Mouse (Mus musculus) MEL (cell line): ENCODE measurements at regions not wholly inside any gene's neighbourhood (a gene's known extent, or its start where the extent isn't known, plus 50 kb on each side); places are given as distances from the start of the nearest gene placed in this dataset.

Experiments used
- DNase-seq: peaks from one replicate; pipeline ENCODE4 v3.0.0; 2011; ENCODE audit warnings: low read depth, low spot score
- H3K27ac ChIP-seq: 2 replicates; pipeline ENCODE4 v1.5.1; 2012; ENCODE audit warnings: low read depth, mild to moderate bottlenecking, control low read depth, low read length, moderate library complexity; ENCODE audit not compliant: control insufficient read depth
- H3K27me3 ChIP-seq, 2 experiments: fragments of 150-350 bp in 1 of 2; sonication (generic) in 1 of 2; 2 replicates each; pipeline ENCODE4 v1.6.1; 2012; ENCODE audit warnings: low read length in 2 of 2, mild to moderate bottlenecking in 2 of 2, improper control_type of control experiment in 1 of 2, moderate library complexity in 1 of 2; ENCODE audit not compliant: insufficient read depth in 2 of 2, control insufficient read depth in 1 of 2
- H3K36me3 ChIP-seq, 2 experiments: 2 replicates each; pipeline ENCODE4 v1.6.1; 2012 to 2014; ENCODE audit warnings: low read length in 2 of 2, improper control_type of control experiment in 1 of 2, inconsistent platforms in 1 of 2, mild to moderate bottlenecking in 1 of 2; ENCODE audit not compliant: insufficient read depth in 2 of 2, control insufficient read depth in 1 of 2
- H3K4me1 ChIP-seq, 2 experiments: fragments of 150-350 bp in 1 of 2; sonication (generic) in 1 of 2; 2 replicates each; pipeline ENCODE4 v1.6.1; 2012; ENCODE audit warnings: low read length in 2 of 2, improper control_type of control experiment in 1 of 2, mild to moderate bottlenecking in 1 of 2; ENCODE audit not compliant: insufficient read depth in 2 of 2, control insufficient read depth in 1 of 2
- H3K4me3 ChIP-seq, 2 experiments: fragments of 150-350 bp in 1 of 2; sonication (generic) in 1 of 2; 2 replicates each; pipeline ENCODE4 v1.5.1; 2012; ENCODE audit warnings: low read depth in 2 of 2, low read length in 2 of 2, mild to moderate bottlenecking in 2 of 2, moderate library complexity in 2 of 2, control low read depth in 1 of 2, improper control_type of control experiment in 1 of 2; ENCODE audit not compliant: control insufficient read depth in 1 of 2, insufficient read depth in 1 of 2
- H3K79me2 ChIP-seq: 2 replicates; pipeline ENCODE4 v1.6.1; 2012; ENCODE audit warnings: mild to moderate bottlenecking, low read length, moderate library complexity; ENCODE audit not compliant: control insufficient read depth, poor library complexity, insufficient read depth
- H3K9ac ChIP-seq: 2 replicates; pipeline ENCODE4 v1.6.1; 2012; ENCODE audit warnings: low read depth, mild to moderate bottlenecking, control low read depth, low read length, moderate library complexity; ENCODE audit not compliant: control insufficient read depth, poor library complexity, severe bottlenecking
- H3K9me3 ChIP-seq: fragments of 150-350 bp; sonication (generic); replicated peaks from 2 replicates; pipeline ENCODE4 v1.6.1; 2012; ENCODE audit warnings: mild to moderate bottlenecking, low read length, improper control_type of control experiment, moderate library complexity; ENCODE audit not compliant: insufficient read depth
- CHD1 ChIP-seq: IDR thresholded peaks from 2 replicates; pipeline ENCODE4 v1.6.1; 2012; ENCODE audit warnings: low read depth, mild to moderate bottlenecking, inconsistent platforms, low read length, improper control_type of control experiment
- CTCF ChIP-seq, 3 experiments: IDR thresholded peaks in 2 of 3; conservative IDR thresholded peaks in 1 of 3; 2 replicates each; pipeline ENCODE4 v1.5.1; 2011 to 2012; ENCODE audit warnings: low read length in 3 of 3, low read depth in 2 of 3, mild to moderate bottlenecking in 2 of 3, improper control_type of control experiment in 1 of 3, inconsistent platforms in 1 of 3, mixed read lengths in 1 of 3, moderate library complexity in 1 of 3; ENCODE audit not compliant: control insufficient read depth in 1 of 3, insufficient read depth in 1 of 3, poor library complexity in 1 of 3, severe bottlenecking in 1 of 3
- EP300 ChIP-seq, 2 experiments: IDR thresholded peaks; 2 replicates each; pipeline ENCODE4 v1.6.1; 2011; ENCODE audit warnings: improper control_type of control experiment in 2 of 2, low read length in 2 of 2, low read depth in 1 of 2, mild to moderate bottlenecking in 1 of 2
- MAZ ChIP-seq: IDR thresholded peaks from 2 replicates; pipeline ENCODE4 v1.6.1; 2012; ENCODE audit warnings: low read depth, mild to moderate bottlenecking, inconsistent platforms, low read length, improper control_type of control experiment
- MYB ChIP-seq: IDR thresholded peaks from 2 replicates; pipeline ENCODE4 v1.6.1; 2011; ENCODE audit warnings: mild to moderate bottlenecking, low read depth, low read length, improper control_type of control experiment
- RAD21 ChIP-seq: IDR thresholded peaks from 2 replicates; pipeline ENCODE4 v1.6.1; 2011; ENCODE audit warnings: mild to moderate bottlenecking, low read depth, low read length, improper control_type of control experiment
- SIN3A ChIP-seq: IDR thresholded peaks from 2 replicates; pipeline ENCODE4 v1.6.1; 2012; ENCODE audit warnings: low read length, improper control_type of control experiment, inconsistent platforms
- SMC3 ChIP-seq: IDR thresholded peaks from 2 replicates; pipeline ENCODE4 v1.6.1; 2011; ENCODE audit warnings: low read depth, low read length, improper control_type of control experiment
- USF1 ChIP-seq: IDR thresholded peaks from 2 replicates; pipeline ENCODE4 v1.6.1; 2014; ENCODE audit warnings: low read depth, mild to moderate bottlenecking, inconsistent platforms, low read length, improper control_type of control experiment, moderate library complexity
- ZC3H11A ChIP-seq: IDR thresholded peaks from 2 replicates; pipeline ENCODE4 v1.6.1; 2012; ENCODE audit warnings: low read depth, mild to moderate bottlenecking, inconsistent platforms, low read length, improper control_type of control experiment
- ZKSCAN1 ChIP-seq: IDR thresholded peaks from 2 replicates; pipeline ENCODE4 v1.6.1; 2012; ENCODE audit warnings: low read depth, mild to moderate bottlenecking, inconsistent platforms, low read length, improper control_type of control experiment, moderate library complexity
- ZMIZ1 ChIP-seq: IDR thresholded peaks from 2 replicates; pipeline ENCODE4 v1.6.1; 2012; ENCODE audit warnings: low read depth, mild to moderate bottlenecking, inconsistent platforms, low read length, improper control_type of control experiment, moderate library complexity
- ZNF384 ChIP-seq: IDR thresholded peaks from 2 replicates; pipeline ENCODE4 v1.6.1; 2012; ENCODE audit warnings: low read depth, mild to moderate bottlenecking, inconsistent platforms, low read length, improper control_type of control experiment

GRCm38 (mm10) chr2:83332770-83333157 is 311.5 kb upstream of the Zc3h15 start:
- H3K36me3 ChIP-seq, result no peaks in the 10 kb centered on the region
- no peak for DNase-seq
- no peak overlapping the region for H3K9ac ChIP-seq
- TF ChIP-seq RAD21, result peak; percentile 26
- no peak for TF ChIP-seq ZNF384
- no peak for TF ChIP-seq ZKSCAN1
- TF ChIP-seq CTCF (IDR thresholded peaks at IDR 0.05 in 2 of 3, conservative IDR thresholded peaks at IDR 0.05 in 1 of 3; ENCODE audit: control insufficient read depth in 1 of 3, insufficient read depth in 1 of 3, low read depth in 2 of 3, low read length in 3 of 3, poor library complexity in 1 of 3, severe bottlenecking in 1 of 3), result peak in 1 of 3 experiments; percentile 5; a peak in 1 of 6 replicates
- TF ChIP-seq ZMIZ1, result no peak
- no peak for TF ChIP-seq CHD1
- no peak for TF ChIP-seq MYB
- TF ChIP-seq EP300 (IDR thresholded peaks at IDR 0.05; ENCODE audit: low read depth in 1 of 2, low read length in 2 of 2), result no peak
- no peaks in the 10 kb centered on the region for H3K79me2 ChIP-seq
- H3K9me3 ChIP-seq, result no peaks in the 10 kb centered on the region
- no peaks in the 10 kb centered on the region for H3K4me1 ChIP-seq
- no peaks in the 10 kb centered on the region for H3K27me3 ChIP-seq
- H3K4me3 ChIP-seq, result no peak overlapping the region
- no peak overlapping the region for H3K27ac ChIP-seq

- Histone ChIP-seq H3K79me2 (no peaks in the 10 kb centered on the region), H3K4me3 (no peak overlapping the region), H3K36me3 (no peaks in the 10 kb centered on the region), H3K9me3 (no peaks in the 10 kb centered on the region), H3K9ac (no peak overlapping the region), H3K4me1 (no peaks in the 10 kb centered on the region), H3K27ac (no peak overlapping the region), H3K27me3 (no peaks in the 10 kb centered on the region)
- DNase-seq, result peak; percentile 20
- TF ChIP-seq SMC3, result peak; percentile 49
- peak; percentile 44 for TF ChIP-seq RAD21
- peak in 2 of 3 experiments; percentile 9 to 39; a peak in 3 of 6 replicates for TF ChIP-seq CTCF (IDR thresholded peaks at IDR 0.05 in 2 of 3, conservative IDR thresholded peaks at IDR 0.05 in 1 of 3; ENCODE audit: control insufficient read depth in 1 of 3, insufficient read depth in 1 of 3, low read depth in 2 of 3, low read length in 3 of 3, poor library complexity in 1 of 3, severe bottlenecking in 1 of 3)
- TF ChIP-seq ZC3H11A, result 0 out of 2 replicates have a peak, but pooled peaks have one; percentile 16
- TF ChIP-seq SIN3A, result no peak
Observed at GRCm38 (mm10) chr2:83337364-83337763, 306.9 kb upstream of the Zc3h15 start.

GRCm38 (mm10) chr2:83340168-83340567 is 304.1 kb upstream of the Zc3h15 start:
- TF ChIP-seq CTCF (IDR thresholded peaks at IDR 0.05 in 2 of 3, conservative IDR thresholded peaks at IDR 0.05 in 1 of 3; ENCODE audit: control insufficient read depth in 1 of 3, insufficient read depth in 1 of 3, low read depth in 2 of 3, low read length in 3 of 3, poor library complexity in 1 of 3, severe bottlenecking in 1 of 3), result peak in 2 of 3 experiments; percentile 11 to 27; a peak in 3 of 6 replicates
- no peak for TF ChIP-seq MAZ
- TF ChIP-seq ZC3H11A, result no peak
- TF ChIP-seq USF1, result no peak
- TF ChIP-seq SIN3A, result no peak

More at GRCm38 (mm10) chr2:83340168-83340567, 304.1 kb upstream of the Zc3h15 start:
- Histone ChIP-seq H3K9ac (no peak overlapping the region), H3K36me3 (no peaks in the 10 kb centered on the region), H3K4me1 (no peaks in the 10 kb centered on the region), H3K27ac (no peak overlapping the region), H3K79me2 (no peaks in the 10 kb centered on the region), H3K4me3 (no peak overlapping the region), H3K27me3 (no peaks in the 10 kb centered on the region), H3K9me3 (no peaks in the 10 kb centered on the region)
- DNase-seq, result peak; percentile 2
